Mouse (Mus musculus) CH12.LX (cell line): ENCODE data around the gene Shank3. TPM values are rescaled to one million over a fixed set of nuclear protein-coding genes. Genes with fewer than 3 reads are reported as not detected.

Experiments
- DNase-seq: peaks from one replicate; pipeline ENCODE4 v3.0.0-alpha.2; 2013; ENCODE audit errors: extremely low read depth
- H3K27ac ChIP-seq: 2 replicates; pipeline ENCODE4 v1.5.1; 2012; ENCODE audit warnings: low read depth, mild to moderate bottlenecking, control low read depth, moderate library complexity; ENCODE audit not compliant: insufficient read depth
- H3K27me3 ChIP-seq: replicated peaks from 2 replicates; pipeline ENCODE3; 2012; ENCODE audit warnings: inconsistent platforms
- H3K36me3 ChIP-seq, 2 experiments: replicated peaks in 1 of 2; 2 replicates each; pipeline versions ENCODE3 to v1.6.1; 2012; ENCODE audit warnings: inconsistent platforms in 1 of 2, low read length in 1 of 2, mild to moderate bottlenecking in 1 of 2, mixed read lengths in 1 of 2, moderate library complexity in 1 of 2; ENCODE audit not compliant: control insufficient read depth in 1 of 2, insufficient read depth in 1 of 2
- H3K4me1 ChIP-seq, 2 experiments: 2 replicates each; pipeline ENCODE4 v1.6.1; 2012; ENCODE audit warnings: inconsistent platforms in 1 of 2, moderate library complexity in 1 of 2; ENCODE audit not compliant: insufficient read depth in 2 of 2, control insufficient read depth in 1 of 2
- H3K4me2 ChIP-seq: 2 replicates; pipeline ENCODE4 v1.6.1; 2012; ENCODE audit warnings: low read depth, mild to moderate bottlenecking, control low read depth; ENCODE audit not compliant: poor library complexity, insufficient read depth, severe bottlenecking
- H3K4me3 ChIP-seq, 3 experiments: fragments of 150-350 bp in 1 of 3; sonication (generic) in 1 of 3; replicated peaks in 1 of 3; 2 replicates each; pipeline versions ENCODE3 to v1.5.1; 2011 to 2012; ENCODE audit warnings: low read depth in 2 of 3, low read length in 2 of 3, mild to moderate bottlenecking in 2 of 3, moderate library complexity in 2 of 3, control low read depth in 1 of 3, improper control_type of control experiment in 1 of 3, inconsistent platforms in 1 of 3, mixed read lengths in 1 of 3; ENCODE audit not compliant: poor library complexity in 1 of 3
- H3K79me2 ChIP-seq: replicated peaks from 2 replicates; pipeline ENCODE4 v1.6.1; 2012; ENCODE audit warnings: mild to moderate bottlenecking, moderate library complexity; ENCODE audit not compliant: control insufficient read depth, poor library complexity, insufficient read depth, severe bottlenecking; ENCODE audit errors: extremely low read depth
- H3K9ac ChIP-seq: 2 replicates; pipeline ENCODE4 v1.6.1; 2012; ENCODE audit warnings: low read depth, mild to moderate bottlenecking, control low read depth, moderate library complexity; ENCODE audit not compliant: insufficient read depth
- H3K9me3 ChIP-seq: replicated peaks from 2 replicates; pipeline ENCODE3; 2012; ENCODE audit warnings: low read length, inconsistent platforms, mixed read lengths
- BHLHE40 ChIP-seq: IDR thresholded peaks from 2 replicates; pipeline ENCODE4 v1.6.1; 2011; ENCODE audit warnings: mild to moderate bottlenecking, low read depth, low read length, improper control_type of control experiment
- CHD1 ChIP-seq: IDR thresholded peaks from 2 replicates; pipeline ENCODE4 v1.6.1; 2012; ENCODE audit warnings: low read depth, low read length, improper control_type of control experiment, inconsistent platforms
- CTCF ChIP-seq, 2 experiments: IDR thresholded peaks in 1 of 2; conservative IDR thresholded peaks in 1 of 2; 2 replicates each; pipeline ENCODE4 v1.5.1; 2011 to 2012; ENCODE audit warnings: low read depth in 2 of 2, low read length in 2 of 2, improper control_type of control experiment in 1 of 2, inconsistent platforms in 1 of 2, mild to moderate bottlenecking in 1 of 2, moderate library complexity in 1 of 2
- E2F4 ChIP-seq: IDR thresholded peaks from 2 replicates; pipeline ENCODE4 v1.6.1; 2011; ENCODE audit warnings: low read depth, low read length, improper control_type of control experiment; ENCODE audit not compliant: insufficient replicate concordance
- EP300 ChIP-seq: IDR thresholded peaks from 2 replicates; pipeline ENCODE4 v1.6.1; 2011; ENCODE audit warnings: low read length, improper control_type of control experiment
- ETS1 ChIP-seq: conservative IDR thresholded peaks from 2 replicates; pipeline ENCODE4 v1.6.1; 2012; ENCODE audit warnings: low read depth, mild to moderate bottlenecking, inconsistent platforms, low read length, improper control_type of control experiment, moderate library complexity
- HCFC1 ChIP-seq: IDR thresholded peaks from 2 replicates; pipeline ENCODE4 v1.6.1; 2012; ENCODE audit warnings: low read depth, mild to moderate bottlenecking, inconsistent platforms, low read length, improper control_type of control experiment
- JUN ChIP-seq: IDR thresholded peaks from 2 replicates; pipeline ENCODE4 v1.6.1; 2011; ENCODE audit warnings: low read depth, mild to moderate bottlenecking, low read length, improper control_type of control experiment, moderate library complexity; ENCODE audit not compliant: insufficient read depth
- JUND ChIP-seq: conservative IDR thresholded peaks from 2 replicates; pipeline ENCODE4 v1.6.1; 2011; ENCODE audit warnings: low read depth, low read length, improper control_type of control experiment
- KAT2A ChIP-seq: IDR thresholded peaks from 2 replicates; pipeline ENCODE4 v1.6.1; 2012; ENCODE audit warnings: low read length, improper control_type of control experiment, inconsistent platforms; ENCODE audit not compliant: insufficient replicate concordance
- MAZ ChIP-seq: IDR thresholded peaks from 2 replicates; pipeline ENCODE4 v1.6.1; 2012; ENCODE audit warnings: low read depth, mild to moderate bottlenecking, inconsistent platforms, low read length, improper control_type of control experiment, moderate library complexity
- MXI1 ChIP-seq: IDR thresholded peaks from 2 replicates; pipeline ENCODE4 v1.6.1; 2011; ENCODE audit warnings: mild to moderate bottlenecking, low read depth, low read length, improper control_type of control experiment
- NELFE ChIP-seq: IDR thresholded peaks from 2 replicates; pipeline ENCODE4 v1.6.1; 2011; ENCODE audit warnings: low read depth, low read length, improper control_type of control experiment
- RCOR1 ChIP-seq: conservative IDR thresholded peaks from 2 replicates; pipeline ENCODE4 v1.6.1; 2012; ENCODE audit warnings: low read depth, mild to moderate bottlenecking, inconsistent platforms, low read length, improper control_type of control experiment
- SMC3 ChIP-seq: IDR thresholded peaks from 2 replicates; pipeline ENCODE4 v1.6.1; 2011; ENCODE audit warnings: low read depth, low read length, improper control_type of control experiment
- TBP ChIP-seq: conservative IDR thresholded peaks from 2 replicates; pipeline ENCODE4 v1.6.1; 2011; ENCODE audit warnings: low read depth, low read length, improper control_type of control experiment
- TCF12 ChIP-seq: IDR thresholded peaks from 2 replicates; pipeline ENCODE4 v1.6.1; 2014; ENCODE audit warnings: low read depth, mild to moderate bottlenecking, inconsistent platforms, low read length, improper control_type of control experiment
- USF1 ChIP-seq: IDR thresholded peaks from 2 replicates; pipeline ENCODE4 v1.6.1; 2014; ENCODE audit warnings: low read depth, mild to moderate bottlenecking, inconsistent platforms, low read length, improper control_type of control experiment
- USF2 ChIP-seq: conservative IDR thresholded peaks from 2 replicates; pipeline ENCODE4 v1.6.1; 2011; ENCODE audit warnings: low read depth, low read length, improper control_type of control experiment
- dilution Hi-C: fragments of 300-500 bp; cut with MboI; formaldehyde crosslinking; loops from 2 replicates; pipeline ENCODE4 v1.14.3; 2020; ENCODE audit warnings: low sequenced_read_pairs; ENCODE audit not compliant: extremely low pct_unique_long_range_greater_than_20kb, extremely low pct_ligation_motif_present
- in situ Hi-C: fragments of 300-500 bp; cut with MboI; formaldehyde crosslinking; loops from 3 replicates; pipeline ENCODE4 v1.14.3; 2019; ENCODE audit warnings: low sequenced_read_pairs, low pct_ligation_motif_present, low pct_unique_long_range_greater_than_20kb, mixed read lengths
- polyA plus RNA-seq: library from polyadenylated mRNA; unstranded; fragments of >175 nt; gene quantifications from 2 replicates; pipeline ENCODE4 v1.2.1, GENCODE M21; 2012; ENCODE audit warnings: low read depth; ENCODE audit not compliant: insufficient read length
- total RNA-seq, 2 experiments: library from RNA; depleted of rRNA; stranded (reverse); fragments of 300-350 nt in 1 of 2; fragments of >200 nt in 1 of 2; gene quantifications; 2 replicates each; pipeline ENCODE4 v1.2.3; 2012 to 2014

Shank3 gene
- total RNA-seq (2012; rRNA removed) (not detected in 2 replicates), total RNA-seq (2014; rRNA removed) (not detected in 2 replicates), polyA plus RNA-seq (not detected in 2 replicates)

GRCm38 (mm10) chr15:89498961-89499688 lies at the start of gene Shank3:
Gene Shank3 (plus strand): TSS chr15:89499623.
- H3K36me3 ChIP-seq: no peaks in the 10 kb centered on the region
- H3K4me1 ChIP-seq: no peaks in the 10 kb centered on the region
- no peak within 1 kb of the TSS for H3K9ac ChIP-seq
- TF ChIP-seq ETS1 (no peak), HCFC1 (no peak), JUN (no peak), TBP (no peak), TCF12 (no peak), MAZ (no peak), CTCF (conservative IDR thresholded peaks at IDR 0.05 in 1 of 2, IDR thresholded peaks at IDR 0.05 in 1 of 2; ENCODE audit: low read depth in 2 of 2, low read length in 2 of 2) (no peak), EP300 (no peak), USF1 (no peak), USF2 (no peak), KAT2A (no peak), NELFE (no peak), BHLHE40 (no peak), MXI1 (no peak), JUND (no peak), SMC3 (no peak), CHD1 (no peak), RCOR1 (no peak), E2F4 (no peak)
- in situ Hi-C loops (no loop called here), dilution Hi-C loops (no loop called here)
- H3K4me3 ChIP-seq: no peak within 1 kb of the TSS
- no peaks in the 10 kb centered on the region for H3K79me2 ChIP-seq
- H3K9me3 ChIP-seq: peaks cover 17% of the 10 kb centered on the region
- DNase-seq: no peak
- no peak within 1 kb of the TSS for H3K27ac ChIP-seq
- peaks cover 10% of the 10 kb centered on the region for H3K27me3 ChIP-seq
- no peak within 1 kb of the TSS for H3K4me2 ChIP-seq
